Mouse (Mus musculus) T-helper 1 cell (primary cell): Measurements from ENCODE around the gene Pitpnm1.

Experiments
- in situ Hi-C: fragments of 300-600 bp; cut with MboI, MseI; formaldehyde crosslinking; loops from one replicate; pipeline ENCODE4 v1.15.1; 2025; ENCODE audit warnings: high pct_unique_total_duplicates

Gene Pitpnm1

GRCm38 (mm10) chr19:4154437-4155222 is 54.8 kb downstream of the Pitpnm1 start:
- in situ Hi-C loops = no loop called here

DNA sequence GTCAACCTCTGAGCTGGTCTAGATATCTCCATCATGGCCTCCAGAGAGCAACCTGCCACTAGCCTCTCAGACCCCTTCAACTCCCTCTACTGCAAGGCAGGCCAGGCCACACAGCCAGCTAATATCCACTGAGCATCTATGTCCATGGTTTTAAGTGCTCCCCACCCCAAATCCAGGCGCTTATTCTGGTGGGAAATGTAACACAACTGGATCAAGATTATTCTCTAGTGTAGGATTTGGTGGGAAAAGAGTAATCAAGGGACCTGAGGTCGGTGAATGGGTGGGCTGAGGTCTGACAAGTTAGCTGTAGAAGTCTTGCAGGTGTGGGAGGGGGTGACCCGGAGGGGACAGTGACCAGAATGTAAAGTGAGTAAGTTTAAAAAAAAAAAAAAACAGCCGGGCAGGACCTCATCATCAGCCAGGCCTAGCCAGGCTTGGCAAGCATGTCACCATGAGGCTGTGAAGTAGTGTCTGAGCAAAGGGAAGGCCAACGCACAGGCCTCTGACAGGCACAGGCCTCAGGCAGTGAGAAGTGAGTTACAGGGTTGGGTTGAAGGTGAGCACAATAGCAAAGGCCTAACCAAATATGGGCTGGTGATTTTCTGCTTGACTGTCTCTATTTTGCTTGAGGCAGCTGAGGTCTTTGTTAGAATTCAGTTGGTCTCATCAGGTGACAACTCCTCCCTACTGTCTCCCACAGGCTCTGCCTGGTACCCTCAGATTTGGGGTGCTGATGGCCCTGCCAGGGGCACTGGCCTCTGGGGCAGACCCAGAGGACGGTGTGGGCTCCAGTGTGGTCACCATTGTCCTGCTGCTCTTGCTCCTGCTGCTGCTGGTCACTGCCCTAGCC is 55.6 kb downstream of the Pitpnm1 start:
- in situ Hi-C loops = no loop called here

DNA sequence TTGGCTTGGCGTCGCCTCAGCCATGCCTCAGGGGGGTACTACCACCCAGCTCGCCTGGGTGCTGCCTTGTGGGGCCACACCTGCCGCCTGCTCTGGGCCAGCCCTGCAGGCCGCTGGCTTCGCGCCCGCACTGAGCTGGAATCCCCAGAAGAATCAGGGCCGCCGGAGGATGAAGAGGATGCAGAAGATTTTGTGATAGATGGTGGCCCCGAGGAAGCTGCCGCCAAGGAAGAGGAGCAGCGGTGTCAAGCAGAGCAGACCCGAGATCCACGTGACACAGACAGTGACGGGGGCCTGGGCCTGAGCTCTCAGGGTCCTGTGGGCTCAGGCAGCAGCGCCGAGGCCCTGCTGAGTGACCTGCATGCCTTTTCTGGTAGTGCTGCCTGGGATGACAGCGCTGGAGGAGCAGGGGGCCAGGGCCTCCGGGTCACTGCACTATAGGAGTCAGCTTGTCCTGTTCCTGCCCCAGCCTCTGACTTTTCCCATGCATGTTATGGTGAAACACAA is 56.3 kb downstream of the Pitpnm1 start:
- in situ Hi-C loops = no loop called here

DNA sequence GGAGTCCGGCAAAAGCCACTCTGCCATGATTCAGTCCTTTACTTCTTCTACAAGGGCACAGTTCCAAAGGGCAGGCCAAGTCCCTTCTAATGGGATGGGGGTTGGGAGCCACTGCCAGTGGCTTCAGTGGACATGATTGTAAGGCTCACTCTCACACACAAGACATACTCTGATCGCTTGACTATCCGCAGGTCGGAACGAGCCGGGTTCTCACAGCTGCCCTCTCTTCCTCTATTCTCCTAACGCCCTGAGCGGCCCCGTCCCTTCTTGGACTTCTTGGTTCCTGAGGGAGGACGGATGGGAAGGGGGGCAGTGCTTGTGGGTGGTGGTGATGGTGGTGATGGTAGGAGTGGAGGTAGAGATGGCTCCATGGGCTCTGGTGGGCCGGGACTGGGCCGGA is 57.0 kb downstream of the Pitpnm1 start:
- in situ Hi-C loops = no loop called here

- in situ Hi-C loops = no loop called here
These were observed 59.3 kb downstream of the Pitpnm1 start for GRCm38 (mm10) chr19:4159049-4159448.

DNA sequence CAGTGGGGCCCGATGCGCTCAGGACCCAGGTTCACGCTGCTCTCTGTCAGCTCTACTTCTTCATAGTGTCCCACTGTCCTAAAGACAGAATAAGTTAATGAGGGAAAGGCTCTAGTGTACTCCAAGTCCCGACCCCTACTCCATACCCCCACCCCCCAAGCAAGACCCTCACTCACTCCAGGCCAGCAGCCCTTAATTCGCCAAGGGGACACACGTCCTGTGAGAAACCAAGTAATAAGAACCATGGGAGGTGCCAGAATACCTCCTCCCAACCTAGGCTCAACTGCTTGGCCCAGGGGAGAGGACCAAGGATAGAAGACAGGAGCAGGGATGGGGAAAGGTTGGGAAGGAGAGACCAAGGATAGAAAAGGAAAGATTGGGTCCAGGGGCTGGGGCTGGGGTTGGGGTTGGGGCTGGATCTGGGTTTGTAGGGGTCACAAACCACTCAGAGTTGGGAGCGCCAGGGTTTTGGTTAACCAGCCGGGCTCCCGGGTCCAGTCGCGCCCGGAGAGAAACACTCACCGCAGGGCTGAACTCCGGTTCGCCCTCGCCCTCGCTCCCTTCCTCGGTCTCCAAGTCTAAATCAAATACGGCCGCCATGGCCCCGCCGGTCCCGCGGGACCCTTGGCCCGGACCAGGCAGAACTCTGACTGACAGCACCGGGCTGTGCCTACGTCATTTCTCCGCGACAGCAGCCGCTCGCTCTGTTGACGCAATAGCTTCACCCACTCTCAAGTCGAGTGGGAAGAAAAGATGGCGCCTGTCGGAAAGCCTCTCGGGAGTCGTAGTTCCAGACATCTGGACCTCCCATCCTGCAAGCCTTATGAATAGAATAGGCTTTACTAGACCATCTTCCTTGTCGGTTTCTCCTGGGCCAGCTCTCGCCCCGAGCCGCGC is 63.1 kb downstream of the Pitpnm1 start, which contains the start of gene Rps6kb2:
Gene Rps6kb2 (minus strand): TSS at position 709 of the 897 bp plus-strand sequence.
- in situ Hi-C loops = no loop called here

- in situ Hi-C loops = no loop called here
These were observed 63.7 kb downstream of the Pitpnm1 start for GRCm38 (mm10) chr19:4163543-4163887.
